Mouse (Mus musculus): ENCODE data around the gene Tmem237.

GRCm38 (mm10) chr1:59144543-59144942 is 24.3 kb upstream of the Tmem237 start:
- peak; percentile 76 for TF ChIP-seq CTCF (conservative IDR thresholded peaks at IDR 0.05; ENCODE audit: insufficient read depth, insufficient read length, low read depth, low read length)
- no peak for TF ChIP-seq POLR2A (IDR thresholded peaks at IDR 0.05; ENCODE audit: low read depth, low read length)

All from kidney, adult 2 months (tissue).